Mouse (Mus musculus) intestine, embryonic 16.5 days (tissue): ENCODE measurements at regions not wholly inside any gene's neighbourhood (a gene's known extent, or its start where the extent isn't known, plus 50 kb on each side); places are given as distances from the start of the nearest gene placed in this dataset.

Experiments used
- ATAC-seq: fragments of 200-750 bp; cut with Nextera tagmentation; 2 replicates; pipeline ENCODE4 v1.8.0; 2017; ENCODE audit warnings: moderate TSS enrichment, moderate library complexity
- H3K27ac ChIP-seq: fragments of 300-500 bp; sonication (generic); 2 replicates; pipeline ENCODE4 v1.5.1; 2014; ENCODE audit warnings: mild to moderate bottlenecking, low read length
- H3K27me3 ChIP-seq: fragments of 300-500 bp; sonication (generic); replicated peaks from 2 replicates; pipeline ENCODE4 v1.6.1; 2014; ENCODE audit warnings: low read length, control low read depth, mixed read lengths; ENCODE audit not compliant: control insufficient read depth, insufficient read depth
- H3K36me3 ChIP-seq: fragments of 300-500 bp; sonication (generic); 2 replicates; pipeline ENCODE4 v1.6.1; 2014; ENCODE audit warnings: low read length, control low read depth; ENCODE audit not compliant: control insufficient read depth, insufficient read depth
- H3K4me1 ChIP-seq: fragments of 300-500 bp; sonication (generic); 2 replicates; pipeline ENCODE4 v1.6.1; 2014; ENCODE audit warnings: low read length, control low read depth, mixed read lengths; ENCODE audit not compliant: control insufficient read depth, insufficient read depth
- H3K4me2 ChIP-seq: fragments of 300-500 bp; sonication (generic); 2 replicates; pipeline ENCODE4 v1.6.1; 2014; ENCODE audit warnings: low read depth, low read length, control low read depth
- H3K4me3 ChIP-seq: fragments of 300-500 bp; sonication (generic); 2 replicates; pipeline ENCODE4 v1.5.1; 2014; ENCODE audit warnings: mild to moderate bottlenecking, low read length
- H3K9ac ChIP-seq: fragments of 300-500 bp; sonication (generic); 2 replicates; pipeline ENCODE4 v1.6.1; 2014; ENCODE audit warnings: low read depth, low read length
- H3K9me3 ChIP-seq: fragments of 300-500 bp; sonication (generic); 2 replicates; pipeline ENCODE4 v1.6.1; 2016; ENCODE audit warnings: low read length, control low read depth; ENCODE audit not compliant: control insufficient read depth
- WGBS: fragments of 180-500 bp; shearing (Covaris S2); extraction: QIAGEN DNeasy Blood & Tissue Kit; methylation state at CpG from one replicate; pipeline ENCODE4 v1.1.7; 2014; 5-methylcytosine and 5-hydroxymethylcytosine counted together

DNA sequence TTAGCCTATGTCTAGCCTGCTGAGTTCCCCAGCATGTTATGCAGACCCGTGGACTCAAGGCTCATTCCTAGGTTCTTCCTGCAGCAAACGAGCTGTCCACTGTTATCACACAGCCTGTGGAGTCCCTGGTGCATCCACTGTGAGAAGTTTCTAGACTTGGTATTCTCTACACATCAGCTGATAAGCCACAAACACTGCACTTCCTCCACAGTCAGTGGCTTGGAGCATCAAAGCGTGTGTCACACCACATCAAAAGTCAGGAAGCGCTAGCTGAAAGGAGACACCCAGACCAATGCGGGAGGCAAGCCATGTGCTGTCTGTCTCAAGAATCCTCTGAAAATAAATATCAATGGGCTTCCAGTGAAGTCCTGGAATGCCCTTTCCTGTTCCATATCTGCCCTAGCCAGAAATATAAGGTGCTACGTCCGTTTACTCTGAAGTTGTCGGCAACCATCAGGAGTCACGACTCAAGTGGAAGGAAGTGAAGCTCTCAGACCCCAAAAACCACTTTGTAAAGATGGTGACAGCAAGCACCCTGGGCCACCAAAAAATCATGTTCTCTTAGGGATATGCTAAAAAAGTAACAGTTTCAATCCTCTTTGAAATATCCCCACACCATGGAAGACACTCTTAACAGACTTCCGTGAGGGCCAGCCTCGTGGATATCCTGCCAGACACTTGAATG, 227.7 kb downstream of the Adgrl2 start:
- H3K4me3 ChIP-seq = no peak overlapping the region
- WGBS = 71% methylated on average over 11 of the region's 11 CpGs
- no peaks in the 10 kb centered on the region for H3K4me1 ChIP-seq
- no peak overlapping the region for H3K9ac ChIP-seq
- H3K27ac ChIP-seq = no peak overlapping the region
- no peak for ATAC-seq
- H3K27me3 ChIP-seq = no peaks in the 10 kb centered on the region
- no peaks in the 10 kb centered on the region for H3K9me3 ChIP-seq
- no peaks in the 10 kb centered on the region for H3K36me3 ChIP-seq
- H3K4me2 ChIP-seq = no peak overlapping the region

DNA sequence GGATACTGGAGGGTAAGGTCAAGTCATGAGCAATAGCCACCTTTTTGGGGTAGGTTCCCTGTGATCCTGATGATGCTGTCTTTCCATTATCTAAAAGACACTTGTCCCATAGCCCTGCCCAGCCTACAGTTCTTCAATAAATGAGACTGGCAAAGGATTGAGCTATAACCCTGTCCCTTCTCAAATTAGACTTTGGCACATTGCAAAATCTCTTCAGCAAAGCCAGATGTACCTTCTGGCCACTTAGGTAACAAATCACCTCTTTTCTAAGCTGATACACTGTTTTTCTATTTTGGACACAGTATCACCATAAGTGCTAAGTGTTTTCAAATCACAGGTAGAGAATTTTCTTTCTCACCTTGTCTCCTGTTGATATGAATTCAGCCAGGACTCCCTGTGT, 228.8 kb downstream of the Adgrl2 start:
- ATAC-seq = no peak
- Histone ChIP-seq H3K9ac (no peak overlapping the region), H3K27me3 (no peaks in the 10 kb centered on the region), H3K9me3 (no peaks in the 10 kb centered on the region), H3K36me3 (no peaks in the 10 kb centered on the region), H3K4me2 (no peak overlapping the region), H3K4me3 (no peak overlapping the region), H3K27ac (no peak overlapping the region), H3K4me1 (no peaks in the 10 kb centered on the region)

DNA sequence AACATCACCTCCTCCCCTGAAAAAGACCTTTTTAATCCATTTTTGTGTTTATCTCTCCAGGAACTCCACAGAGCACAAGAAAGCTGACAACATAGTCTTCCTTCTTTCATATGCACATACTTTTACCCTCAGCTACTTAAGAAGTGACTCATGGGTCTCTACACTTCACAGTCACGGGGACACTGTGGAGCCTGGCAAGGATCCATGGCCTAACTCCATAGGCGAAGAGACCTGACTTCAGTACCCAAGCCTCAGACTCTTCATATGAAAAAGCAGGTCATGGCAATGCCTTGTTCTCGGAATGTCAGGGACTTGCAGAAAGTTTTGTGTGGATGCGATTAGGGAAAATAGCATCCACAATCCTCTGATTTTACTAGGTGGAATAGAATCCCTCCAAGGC, 230.9 kb downstream of the Adgrl2 start:
- no peak overlapping the region for H3K27ac ChIP-seq
- H3K27me3 ChIP-seq = no peaks in the 10 kb centered on the region
- no peak overlapping the region for H3K9ac ChIP-seq
- ATAC-seq = no peak
- 85% methylated on average over 4 of the region's 4 CpGs for WGBS
- H3K4me3 ChIP-seq = no peak overlapping the region
- no peaks in the 10 kb centered on the region for H3K9me3 ChIP-seq
- H3K36me3 ChIP-seq = no peaks in the 10 kb centered on the region
- no peaks in the 10 kb centered on the region for H3K4me1 ChIP-seq
- no peak overlapping the region for H3K4me2 ChIP-seq

DNA sequence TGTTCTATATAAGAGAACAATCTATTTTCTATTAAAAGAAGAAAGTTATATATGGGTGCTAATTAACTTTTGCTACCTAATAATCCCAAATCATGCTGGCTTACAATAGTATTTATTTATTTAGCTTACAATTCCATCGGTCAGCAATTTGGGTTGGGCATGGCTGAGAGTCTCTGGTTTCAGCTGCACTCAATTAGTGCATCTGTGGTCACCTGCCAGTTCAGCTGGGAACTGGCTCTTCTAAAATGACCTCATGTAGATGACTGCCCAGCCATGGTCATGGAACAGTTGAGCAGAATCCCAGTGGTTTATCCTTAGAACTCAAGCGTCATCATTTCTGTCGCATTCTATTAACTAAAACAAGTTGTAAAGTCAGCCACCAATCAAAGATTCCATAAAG, 244.1 kb downstream of the Adgrl2 start:
- Histone ChIP-seq H3K4me1 (no peaks in the 10 kb centered on the region), H3K27ac (no peak overlapping the region), H3K9me3 (0 out of 2 replicates have a peak, but pooled peaks cover 4% of the 10 kb centered on the region), H3K4me2 (no peak overlapping the region), H3K9ac (no peak overlapping the region), H3K4me3 (no peak overlapping the region), H3K36me3 (no peaks in the 10 kb centered on the region), H3K27me3 (no peaks in the 10 kb centered on the region)
- 89% methylated on average over 3 of the region's 3 CpGs for WGBS
- ATAC-seq = no peak

DNA sequence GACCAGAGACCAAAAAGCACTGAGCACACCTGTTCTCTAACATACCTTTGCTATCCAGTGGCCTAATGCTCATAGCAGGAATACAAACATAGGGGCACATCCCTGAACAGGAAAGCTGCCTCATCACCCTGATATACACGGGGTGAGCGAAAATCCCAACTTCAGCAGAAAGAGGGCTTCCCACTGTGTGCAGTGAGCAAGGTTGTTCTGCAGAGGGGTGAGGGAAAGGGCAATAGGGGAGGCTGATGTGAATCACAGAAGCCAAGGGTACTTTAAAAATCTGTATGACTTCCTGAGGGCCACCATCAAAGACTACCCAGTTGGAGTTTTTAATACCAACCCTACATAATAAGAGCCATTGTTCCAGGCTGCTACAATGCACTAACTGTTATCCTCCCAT, 245.7 kb downstream of the Adgrl2 start:
- Histone ChIP-seq H3K4me1 (no peaks in the 10 kb centered on the region), H3K9me3 (0 out of 2 replicates have a peak, but pooled peaks cover 2% of the 10 kb centered on the region), H3K27ac (no peak overlapping the region), H3K27me3 (no peaks in the 10 kb centered on the region), H3K9ac (no peak overlapping the region), H3K4me2 (no peak overlapping the region), H3K4me3 (no peak overlapping the region), H3K36me3 (no peaks in the 10 kb centered on the region)
- ATAC-seq = no peak
- 77% methylated on average over 2 of the region's 2 CpGs for WGBS

DNA sequence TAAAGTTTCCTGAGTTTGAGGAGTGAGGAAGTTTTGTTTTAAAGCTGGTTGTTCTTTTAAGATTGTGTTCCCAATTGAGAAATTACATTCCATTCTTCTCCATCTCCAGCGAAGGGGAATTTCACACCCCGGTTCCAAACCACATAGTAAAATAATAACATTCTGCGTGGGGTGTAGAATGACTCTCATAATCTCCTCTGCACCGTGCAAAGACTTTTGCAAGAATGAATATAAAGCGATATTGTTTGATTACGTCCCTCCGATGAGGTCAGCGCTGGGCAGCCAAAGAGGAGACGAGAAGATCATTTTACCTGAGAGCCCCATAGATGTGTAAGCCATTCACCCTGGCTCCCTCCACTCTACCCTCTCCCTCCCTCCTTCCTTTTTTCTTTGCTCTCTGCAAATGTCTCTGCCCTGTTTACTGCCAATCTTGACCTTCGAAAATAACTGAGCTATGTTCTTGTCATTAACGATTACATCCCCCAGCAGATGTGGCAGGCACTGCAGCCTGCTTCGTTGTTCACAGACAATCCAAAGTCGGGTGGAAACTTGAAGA, 256.1 kb downstream of the Adgrl2 start:
- H3K36me3 ChIP-seq = no peaks in the 10 kb centered on the region
- no peaks in the 10 kb centered on the region for H3K27me3 ChIP-seq
- 74% methylated on average over 13 of the region's 13 CpGs for WGBS
- no peak overlapping the region for H3K4me3 ChIP-seq
- peaks cover 8% of the 10 kb centered on the region for H3K4me1 ChIP-seq
- H3K27ac ChIP-seq = no peak overlapping the region
- H3K9ac ChIP-seq = no peak overlapping the region
- no peak for ATAC-seq
- no peak overlapping the region for H3K4me2 ChIP-seq
- no peaks in the 10 kb centered on the region for H3K9me3 ChIP-seq

DNA sequence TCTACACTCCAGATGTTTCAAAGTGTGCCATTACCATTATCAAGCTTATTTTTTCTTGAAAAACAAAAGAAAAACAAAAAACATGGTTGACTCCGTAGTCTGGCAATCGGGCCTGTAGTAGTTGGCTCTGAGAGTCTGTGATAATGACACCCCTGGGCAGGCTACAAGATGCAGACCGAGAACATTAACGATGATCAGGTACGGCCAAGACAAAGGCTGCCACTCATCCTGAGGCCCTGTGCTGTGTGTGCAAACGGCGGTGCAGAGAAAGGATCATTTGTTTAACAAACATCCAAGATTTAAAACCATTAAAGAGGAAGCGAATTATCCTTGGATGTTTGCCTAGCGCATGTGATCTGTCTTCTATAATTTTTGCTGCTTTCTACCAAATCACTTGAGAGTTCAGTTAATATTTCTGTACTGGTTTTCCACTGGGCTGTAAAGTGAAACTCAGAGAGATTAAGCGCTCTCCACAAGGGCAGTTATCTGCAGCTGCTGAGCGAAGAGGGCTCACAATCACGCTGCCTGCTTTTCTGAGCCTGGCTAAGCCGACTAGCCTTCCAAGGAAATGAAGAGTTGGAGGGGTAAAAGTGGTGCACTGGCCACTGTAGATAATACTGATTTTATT, 257.0 kb downstream of the Adgrl2 start:
- peak; percentile 81 for ATAC-seq
- no peaks in the 10 kb centered on the region for H3K27me3 ChIP-seq
- no peak overlapping the region for H3K27ac ChIP-seq
- H3K4me3 ChIP-seq = 0 out of 2 replicates have a peak overlapping the region, but pooled peaks have one; percentile 2
- no peaks in the 10 kb centered on the region for H3K36me3 ChIP-seq
- H3K4me2 ChIP-seq = peak overlapping the region; percentile 24; the same call in 1 of the 2 replicates
- H3K9me3 ChIP-seq = no peaks in the 10 kb centered on the region
- WGBS = 22% methylated on average over 13 of the region's 13 CpGs
- H3K9ac ChIP-seq = no peak overlapping the region
- H3K4me1 ChIP-seq = peaks cover 8% of the 10 kb centered on the region

DNA sequence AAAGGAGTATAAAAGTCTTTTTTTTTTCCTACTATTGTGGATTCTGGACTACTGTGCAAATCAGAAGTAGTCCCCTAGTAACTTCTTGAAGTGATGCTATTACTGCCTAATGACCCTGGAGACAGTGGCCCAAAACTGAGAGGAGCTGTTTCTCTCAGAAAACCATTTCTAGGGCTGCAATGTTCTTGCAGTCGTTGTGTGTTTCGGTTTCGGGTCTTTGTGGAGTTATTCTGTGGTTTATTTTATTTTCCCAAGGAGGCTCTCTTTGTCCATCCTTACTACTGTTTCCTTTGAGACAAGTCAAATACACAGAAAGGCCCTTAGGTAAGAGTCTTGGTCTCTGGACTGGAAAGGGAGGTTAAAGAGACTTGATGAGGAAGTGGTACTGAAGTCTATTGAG, 258.9 kb downstream of the Adgrl2 start:
- no peak overlapping the region for H3K4me3 ChIP-seq
- no peak overlapping the region for H3K27ac ChIP-seq
- WGBS = 95% methylated on average over 3 of the region's 3 CpGs
- no peaks in the 10 kb centered on the region for H3K36me3 ChIP-seq
- no peaks in the 10 kb centered on the region for H3K9me3 ChIP-seq
- no peak overlapping the region for H3K4me2 ChIP-seq
- peaks cover 8% of the 10 kb centered on the region for H3K4me1 ChIP-seq
- H3K9ac ChIP-seq = no peak overlapping the region
- H3K27me3 ChIP-seq = no peaks in the 10 kb centered on the region
- no peak for ATAC-seq

DNA sequence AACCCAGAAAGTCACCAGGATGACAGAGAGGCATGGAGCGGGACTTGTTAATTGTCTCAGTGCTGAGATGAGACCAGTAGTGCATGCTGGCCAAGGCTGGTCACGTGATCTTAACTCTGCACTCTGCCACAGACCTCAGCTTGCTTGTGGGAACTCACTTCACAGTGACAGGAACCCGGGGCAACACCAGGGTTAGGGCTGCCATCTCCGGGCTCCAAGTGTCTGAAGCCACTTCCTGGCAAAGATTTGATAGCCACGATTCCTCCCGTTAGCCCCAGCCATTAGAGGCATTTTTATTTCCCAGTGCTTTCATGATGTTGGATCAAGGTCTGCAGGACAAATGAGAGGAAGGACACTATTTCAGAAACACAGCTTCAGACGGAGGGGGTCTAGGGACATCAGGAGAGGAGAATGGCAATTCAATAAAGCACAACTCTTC, 261.1 kb downstream of the Adgrl2 start:
- H3K4me3 ChIP-seq = no peak overlapping the region
- no peak overlapping the region for H3K27ac ChIP-seq
- H3K36me3 ChIP-seq = no peaks in the 10 kb centered on the region
- H3K27me3 ChIP-seq = no peaks in the 10 kb centered on the region
- H3K9me3 ChIP-seq = 0 out of 2 replicates have a peak, but pooled peaks cover 4% of the 10 kb centered on the region
- 57% methylated on average over 7 of the region's 7 CpGs for WGBS
- H3K9ac ChIP-seq = no peak overlapping the region
- peaks cover 7% of the 10 kb centered on the region for H3K4me1 ChIP-seq
- H3K4me2 ChIP-seq = no peak overlapping the region
- ATAC-seq = no peak
